Mouse (Mus musculus): ENCODE measurements around the gene Fam69b. TPM values are rescaled to one million over a fixed set of nuclear protein-coding genes. Genes with fewer than 3 reads are reported as not detected.

Gene Fam69b
- polyA plus RNA-seq, 1 experiment from 2014 or later: 49.8 TPM

GRCm38 (mm10) chr2:26668746-26669145, 40.5 kb downstream of the Fam69b start:
- H3K9ac ChIP-seq (ENCODE audit: low read length): no peak overlapping the region
- H3K4me1 ChIP-seq (replicated peaks; ENCODE audit: control insufficient read depth, insufficient read depth, low read length): no peaks in the 10 kb centered on the region
- no peaks in the 10 kb centered on the region for H3K36me3 ChIP-seq (ENCODE audit: control insufficient read depth, insufficient read depth, low read length)
- ATAC-seq (replicated peaks; ENCODE audit: low FRiP score): no peak
- no peak overlapping the region for H3K4me3 ChIP-seq (ENCODE audit: low read depth, low read length)
- no peaks in the 10 kb centered on the region for H3K27me3 ChIP-seq (ENCODE audit: control insufficient read depth, insufficient read depth, low read length)
- H3K27ac ChIP-seq (ENCODE audit: low read depth, low read length): no peak overlapping the region
- H3K9me3 ChIP-seq (ENCODE audit: control insufficient read depth, low read length): no peaks in the 10 kb centered on the region
- H3K4me2 ChIP-seq (ENCODE audit: low read depth, low read length, severe bottlenecking): no peak overlapping the region
- no peak for DNase-seq (ENCODE audit: low spot score)

- Histone ChIP-seq H3K27me3 (ENCODE audit: control insufficient read depth, insufficient read depth, low read length) (no peaks in the 10 kb centered on the region), H3K4me1 (replicated peaks; ENCODE audit: control insufficient read depth, insufficient read depth, low read length) (no peaks in the 10 kb centered on the region), H3K4me3 (ENCODE audit: low read depth, low read length) (no peak within 1 kb of the TSS), H3K36me3 (ENCODE audit: control insufficient read depth, insufficient read depth, low read length) (no peaks in the 10 kb centered on the region), H3K9ac (ENCODE audit: low read length) (no peak within 1 kb of the TSS), H3K4me2 (ENCODE audit: low read depth, low read length, severe bottlenecking) (no peak within 1 kb of the TSS), H3K9me3 (ENCODE audit: control insufficient read depth, low read length) (no peaks in the 10 kb centered on the region), H3K27ac (ENCODE audit: low read depth, low read length) (no peak within 1 kb of the TSS)
- WGBS: 95% methylated on average over 3 of the region's 3 CpGs
- ATAC-seq (replicated peaks; ENCODE audit: low FRiP score) (no peak), DNase-seq (ENCODE audit: low spot score) (no peak)
Measured at GRCm38 (mm10) chr2:26671182-26671581, 42.9 kb downstream of the Fam69b start, which contains the start of gene Lcn4. Lcn4 (minus strand) TSS chr2:26671282.

MicroRNAs within 50 kb of the gene (microRNA counts, 519-probe panel; counts per million panel counts)
- microRNA mmu-miR-126-3p (7,175 counts per million, percentile 94 among the panel's probes with 10 or more counts), microRNA mmu-miR-126-5p (4,960 counts per million, percentile 53 among the panel's probes with 10 or more counts)

Small RNA genes within 50 kb of the gene (microRNA-seq; reads per million reads assigned to microRNA genes)
- gene Mir126a (ENCODE audit: insufficient number of aligned reads) (not detected), gene Mir126b (ENCODE audit: insufficient number of aligned reads) (not detected)

Other genes with a start within 250 kb of the Fam69b start
- gene Snapc4, start 247.8 kb upstream of the Fam69b start, polyA plus RNA-seq (2014; fragmentation: Nextera tagmentation; extraction: Ambion mirVana): 35.5 and 40.6 TPM in 2 replicates
- gene Entr1, start 239.1 kb upstream of the Fam69b start, polyA plus RNA-seq (2014; fragmentation: Nextera tagmentation; extraction: Ambion mirVana): 137 and 142 TPM in 2 replicates
- gene Pmpca, start 239.1 kb upstream of the Fam69b start, polyA plus RNA-seq (2014; fragmentation: Nextera tagmentation; extraction: Ambion mirVana): 130 and 131 TPM in 2 replicates
- 26.7 and 31.3 TPM in 2 replicates for gene Inpp5e, start 219.3 kb upstream of the Fam69b start, polyA plus RNA-seq (2014; fragmentation: Nextera tagmentation; extraction: Ambion mirVana)
- 39.3 and 40.9 TPM in 2 replicates for gene Sec16a, start 183.2 kb upstream of the Fam69b start, polyA plus RNA-seq (2014; fragmentation: Nextera tagmentation; extraction: Ambion mirVana)
- gene Notch1, start 111.8 kb upstream of the Fam69b start, polyA plus RNA-seq (2014; fragmentation: Nextera tagmentation; extraction: Ambion mirVana): 68.3 and 70.9 TPM in 2 replicates
- gene Egfl7, start 48.4 kb upstream of the Fam69b start, polyA plus RNA-seq (2014; fragmentation: Nextera tagmentation; extraction: Ambion mirVana): 58.4 and 63.7 TPM in 2 replicates
- gene Gm20532, start 41.8 kb upstream of the Fam69b start, polyA plus RNA-seq (2014; fragmentation: Nextera tagmentation; extraction: Ambion mirVana): not detected in 2 replicates
- 6.0 and 8.9 TPM in 2 replicates for gene Agpat2, start 24.0 kb upstream of the Fam69b start, polyA plus RNA-seq (2014; fragmentation: Nextera tagmentation; extraction: Ambion mirVana)
- gene Lcn4, start 42.8 kb downstream of the Fam69b start, polyA plus RNA-seq (2014; fragmentation: Nextera tagmentation; extraction: Ambion mirVana): not detected in 2 replicates
- not detected in 2 replicates for gene Abo, start 236.5 kb downstream of the Fam69b start, polyA plus RNA-seq (2014; fragmentation: Nextera tagmentation; extraction: Ambion mirVana)